Mouse (Mus musculus): ENCODE measurements at regions not wholly inside any gene's neighbourhood (a gene's known extent, or its start where the extent isn't known, plus 50 kb on each side); places are given as distances from the start of the nearest gene placed in this dataset.
A peak's percentile ranks its signal among the peaks of the same experiment; 100 is the strongest.

GRCm38 (mm10) chr5:101163624-101164213, 318.2 kb downstream of the Gpat3 start:
- peak; percentile 46 for DNase-seq (ENCODE audit: extremely low read depth, insufficient read length, low spot score)

GRCm38 (mm10) chr5:101163112-101163511, 317.6 kb downstream of the Gpat3 start:
- DNase-seq (ENCODE audit: extremely low read depth, insufficient read length, low spot score) = peak; percentile 75

- no peak for DNase-seq (ENCODE audit: extremely low read depth, insufficient read length, low spot score)
Observed at GRCm38 (mm10) chr5:101157416-101157815, 311.9 kb downstream of the Gpat3 start.

GRCm38 (mm10) chr5:101146345-101146744, 300.8 kb downstream of the Gpat3 start:
- DNase-seq (ENCODE audit: extremely low read depth, insufficient read length, low spot score) = no peak

GRCm38 (mm10) chr5:101124941-101125453, 279.5 kb downstream of the Gpat3 start:
- no peak for DNase-seq (ENCODE audit: extremely low read depth, insufficient read length, low spot score)

GRCm38 (mm10) chr5:101122914-101123313, 277.4 kb downstream of the Gpat3 start:
- peak; percentile 35 for DNase-seq (ENCODE audit: extremely low read depth, insufficient read length, low spot score)

- DNase-seq (ENCODE audit: extremely low read depth, insufficient read length, low spot score) = peak; percentile 32
Observed at GRCm38 (mm10) chr5:101120509-101121201, 275.1 kb downstream of the Gpat3 start.

GRCm38 (mm10) chr5:101112151-101112769, 266.7 kb downstream of the Gpat3 start:
- peak; percentile 15 for DNase-seq (ENCODE audit: extremely low read depth, insufficient read length, low spot score)

- DNase-seq (ENCODE audit: extremely low read depth, insufficient read length, low spot score) = no peak
Observed at GRCm38 (mm10) chr5:101111619-101112018, 266.1 kb downstream of the Gpat3 start.

- DNase-seq (ENCODE audit: extremely low read depth, insufficient read length, low spot score) = peak; percentile 35
Observed at GRCm38 (mm10) chr5:101100975-101101699, 255.6 kb downstream of the Gpat3 start.

- no peak for DNase-seq (ENCODE audit: extremely low read depth, insufficient read length, low spot score)
Observed at GRCm38 (mm10) chr5:101091027-101091598, 245.6 kb downstream of the Gpat3 start.

- DNase-seq (ENCODE audit: extremely low read depth, insufficient read length, low spot score) = no peak
Observed at GRCm38 (mm10) chr5:101090415-101091026, 245.0 kb downstream of the Gpat3 start.

GRCm38 (mm10) chr5:101085199-101085598, 239.7 kb downstream of the Gpat3 start:
- no peak for DNase-seq (ENCODE audit: extremely low read depth, insufficient read length, low spot score)

- no peak for DNase-seq (ENCODE audit: extremely low read depth, insufficient read length, low spot score)
Observed at GRCm38 (mm10) chr5:101082611-101083010, 237.1 kb downstream of the Gpat3 start.

- no peak for DNase-seq (ENCODE audit: extremely low read depth, insufficient read length, low spot score)
Observed at GRCm38 (mm10) chr5:101064308-101064707, 218.8 kb downstream of the Gpat3 start.

GRCm38 (mm10) chr5:101063254-101063653, 217.7 kb downstream of the Gpat3 start:
- no peak for DNase-seq (ENCODE audit: extremely low read depth, insufficient read length, low spot score)

- no peak for DNase-seq (ENCODE audit: extremely low read depth, insufficient read length, low spot score)
Observed at GRCm38 (mm10) chr5:101051591-101051990, 206.1 kb downstream of the Gpat3 start.

- DNase-seq (ENCODE audit: extremely low read depth, insufficient read length, low spot score) = no peak
Observed at GRCm38 (mm10) chr5:101040488-101040887, 195.0 kb downstream of the Gpat3 start.

- no peak for DNase-seq (ENCODE audit: extremely low read depth, insufficient read length, low spot score)
Observed at GRCm38 (mm10) chr5:101032968-101033367, 187.5 kb downstream of the Gpat3 start.

- DNase-seq (ENCODE audit: extremely low read depth, insufficient read length, low spot score) = no peak
Observed at GRCm38 (mm10) chr5:101032147-101032900, 186.8 kb downstream of the Gpat3 start.

Measured in 3134 (cell line).